Mouse (Mus musculus): Measurements from ENCODE around the gene Lrp10. TPM values are rescaled to one million over a fixed set of nuclear protein-coding genes. Genes with fewer than 3 reads are reported as not detected.

Lrp10 gene
- 15.3 and 15.9 TPM in 2 replicates for polyA plus RNA-seq (2012)

GRCm38 (mm10) chr14:54463959-54464292 lies at the start of gene Lrp10:
Gene Lrp10, plus strand, starts transcription at chr14:54464137.
- peak within 1 kb of the TSS; percentile 97 for H3K4me3 ChIP-seq (replicated peaks)
- no peaks in the 10 kb centered on the region for H3K27me3 ChIP-seq (ENCODE audit: control insufficient read depth)
- H3K36me3 ChIP-seq (ENCODE audit: control insufficient read depth): peaks cover 29% of the 10 kb centered on the region
- H3K9me3 ChIP-seq (ENCODE audit: control insufficient read depth, low read length): no peaks in the 10 kb centered on the region
- peaks cover 41% of the 10 kb centered on the region for H3K4me1 ChIP-seq (ENCODE audit: control insufficient read depth)
- no peak for TF ChIP-seq TAL1 (IDR thresholded peaks at IDR 0.05; ENCODE audit: low read length)
- peak; percentile 33; the same call in 1 of the 2 replicates for TF ChIP-seq GATA1 (IDR thresholded peaks at IDR 0.05; ENCODE audit: low read length)

DNA sequence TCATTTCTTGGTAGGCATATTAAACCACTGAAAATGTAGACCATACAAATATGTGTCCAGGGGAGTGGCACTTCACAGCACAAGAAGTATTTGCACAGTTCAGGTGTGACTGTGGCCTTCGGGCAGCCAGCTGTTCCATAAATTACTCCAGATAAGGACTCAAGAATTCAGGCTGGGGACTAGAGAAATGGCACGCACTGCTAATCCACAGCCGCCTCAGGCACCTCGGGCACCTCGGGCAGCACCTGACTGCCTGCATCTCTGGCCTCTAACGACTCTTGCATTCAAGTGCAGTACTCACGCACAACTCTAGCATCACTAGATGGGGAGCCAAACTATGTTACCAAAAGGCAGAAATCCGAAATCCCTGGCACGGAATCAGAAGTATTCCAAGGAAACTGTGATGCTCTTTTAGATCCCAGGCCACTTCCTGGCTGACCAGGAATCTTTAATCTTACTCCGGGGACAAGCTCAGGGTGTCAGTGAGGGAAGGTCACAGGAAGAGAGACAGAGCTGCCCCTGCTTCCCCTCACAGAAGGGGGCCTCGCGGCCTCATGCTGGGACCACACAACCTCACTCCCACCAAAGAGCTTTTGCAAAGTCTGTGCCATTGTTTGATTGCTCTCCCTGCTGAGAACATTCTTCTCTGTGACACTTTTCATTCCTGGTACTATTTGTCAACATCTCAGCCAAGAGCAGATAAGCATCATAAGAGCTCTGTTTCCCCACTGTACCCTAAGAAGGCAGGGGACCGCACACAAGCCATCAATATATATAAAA lies 48.5 kb upstream of the Lrp10 start:
- H3K9me3 ChIP-seq (ENCODE audit: control insufficient read depth, low read length): no peaks in the 10 kb centered on the region
- no peaks in the 10 kb centered on the region for H3K36me3 ChIP-seq (ENCODE audit: control insufficient read depth)
- peaks cover 16% of the 10 kb centered on the region for H3K4me1 ChIP-seq (ENCODE audit: control insufficient read depth)
- no peak for TF ChIP-seq GATA1 (IDR thresholded peaks at IDR 0.05; ENCODE audit: low read length)
- no peak for TF ChIP-seq TAL1 (IDR thresholded peaks at IDR 0.05; ENCODE audit: low read length)
- H3K4me3 ChIP-seq (replicated peaks): no peak overlapping the region
- H3K27me3 ChIP-seq (ENCODE audit: control insufficient read depth): peaks cover 12% of the 10 kb centered on the region

- Histone ChIP-seq H3K36me3 (ENCODE audit: control insufficient read depth) (no peaks in the 10 kb centered on the region), H3K4me1 (ENCODE audit: control insufficient read depth) (peaks cover 16% of the 10 kb centered on the region), H3K27me3 (ENCODE audit: control insufficient read depth) (peaks cover 12% of the 10 kb centered on the region), H3K4me3 (replicated peaks) (no peak overlapping the region), H3K9me3 (ENCODE audit: control insufficient read depth, low read length) (no peaks in the 10 kb centered on the region)
- no peak for TF ChIP-seq GATA1 (IDR thresholded peaks at IDR 0.05; ENCODE audit: low read length)
- no peak for TF ChIP-seq TAL1 (IDR thresholded peaks at IDR 0.05; ENCODE audit: low read length)
Observed at GRCm38 (mm10) chr14:54416229-54416775, 47.6 kb upstream of the Lrp10 start.

- Histone ChIP-seq H3K4me1 (ENCODE audit: control insufficient read depth) (peaks cover 16% of the 10 kb centered on the region), H3K36me3 (ENCODE audit: control insufficient read depth) (no peaks in the 10 kb centered on the region), H3K27me3 (ENCODE audit: control insufficient read depth) (peaks cover 12% of the 10 kb centered on the region), H3K9me3 (ENCODE audit: control insufficient read depth, low read length) (no peaks in the 10 kb centered on the region), H3K4me3 (replicated peaks) (no peak overlapping the region)
- no peak for TF ChIP-seq TAL1 (IDR thresholded peaks at IDR 0.05; ENCODE audit: low read length)
- no peak for TF ChIP-seq GATA1 (IDR thresholded peaks at IDR 0.05; ENCODE audit: low read length)
Observed at GRCm38 (mm10) chr14:54416830-54417229, 47.1 kb upstream of the Lrp10 start.

DNA sequence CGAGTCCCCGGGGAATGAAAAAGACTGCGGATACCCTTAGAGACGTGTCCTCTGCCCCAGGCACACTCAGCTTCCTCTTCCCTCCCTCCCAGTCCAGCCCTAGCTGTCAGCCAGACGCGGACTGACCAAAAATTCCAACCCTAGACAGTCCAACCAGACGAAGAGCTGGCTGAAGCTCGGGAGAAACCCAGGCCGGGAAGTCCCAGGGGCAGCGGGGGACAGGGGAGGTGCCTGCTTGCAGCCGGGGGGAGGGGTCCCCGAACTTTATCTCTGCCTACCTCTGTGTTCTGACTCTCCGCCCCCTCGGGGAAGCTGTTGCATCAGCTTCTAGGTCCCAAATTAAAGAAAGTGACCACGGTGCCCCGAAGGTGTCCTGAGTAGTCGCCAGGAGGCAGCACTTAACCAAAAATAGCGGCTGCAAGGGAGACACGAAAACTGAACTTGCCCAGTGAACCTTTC lies 46.3 kb upstream of the Lrp10 start, which contains the start of gene Slc7a7:
Gene Slc7a7 (minus strand): TSS at position 158 of the 459 bp plus-strand sequence.
- H3K27me3 ChIP-seq (ENCODE audit: control insufficient read depth): peaks cover 12% of the 10 kb centered on the region
- H3K4me3 ChIP-seq (replicated peaks): peak within 1 kb of the TSS; percentile 43
- TF ChIP-seq TAL1 (IDR thresholded peaks at IDR 0.05; ENCODE audit: low read length): no peak
- no peak for TF ChIP-seq GATA1 (IDR thresholded peaks at IDR 0.05; ENCODE audit: low read length)
- peaks cover 16% of the 10 kb centered on the region for H3K4me1 ChIP-seq (ENCODE audit: control insufficient read depth)
- H3K9me3 ChIP-seq (ENCODE audit: control insufficient read depth, low read length): no peaks in the 10 kb centered on the region
- no peaks in the 10 kb centered on the region for H3K36me3 ChIP-seq (ENCODE audit: control insufficient read depth)

GRCm38 (mm10) chr14:54421014-54421413 lies 42.9 kb upstream of the Lrp10 start:
- H3K36me3 ChIP-seq (ENCODE audit: control insufficient read depth): no peaks in the 10 kb centered on the region; the same call in 1 of the 2 replicates
- no peaks in the 10 kb centered on the region for H3K9me3 ChIP-seq (ENCODE audit: control insufficient read depth, low read length)
- peaks cover 12% of the 10 kb centered on the region for H3K27me3 ChIP-seq (ENCODE audit: control insufficient read depth)
- peaks cover 36% of the 10 kb centered on the region for H3K4me1 ChIP-seq (ENCODE audit: control insufficient read depth)
- no peak overlapping the region for H3K4me3 ChIP-seq (replicated peaks)
- TF ChIP-seq TAL1 (IDR thresholded peaks at IDR 0.05; ENCODE audit: low read length) (no peak), GATA1 (IDR thresholded peaks at IDR 0.05; ENCODE audit: low read length) (no peak)

GRCm38 (mm10) chr14:54423406-54423805 lies 40.5 kb upstream of the Lrp10 start:
- H3K27me3 ChIP-seq (ENCODE audit: control insufficient read depth): no peaks in the 10 kb centered on the region
- TF ChIP-seq GATA1 (IDR thresholded peaks at IDR 0.05; ENCODE audit: low read length): no peak
- TF ChIP-seq TAL1 (IDR thresholded peaks at IDR 0.05; ENCODE audit: low read length): no peak
- peaks cover 3% of the 10 kb centered on the region for H3K36me3 ChIP-seq (ENCODE audit: control insufficient read depth)
- H3K4me1 ChIP-seq (ENCODE audit: control insufficient read depth): peaks cover 46% of the 10 kb centered on the region
- no peaks in the 10 kb centered on the region for H3K9me3 ChIP-seq (ENCODE audit: control insufficient read depth, low read length)
- H3K4me3 ChIP-seq (replicated peaks): no peak overlapping the region

GRCm38 (mm10) chr14:54424634-54425033 lies 39.3 kb upstream of the Lrp10 start:
- H3K27me3 ChIP-seq (ENCODE audit: control insufficient read depth): 0 out of 2 replicates have a peak, but pooled peaks cover 2% of the 10 kb centered on the region
- TF ChIP-seq TAL1 (IDR thresholded peaks at IDR 0.05; ENCODE audit: low read length): no peak
- TF ChIP-seq GATA1 (IDR thresholded peaks at IDR 0.05; ENCODE audit: low read length): no peak
- peak overlapping the region; percentile 32 for H3K4me3 ChIP-seq (replicated peaks)
- H3K36me3 ChIP-seq (ENCODE audit: control insufficient read depth): peaks cover 13% of the 10 kb centered on the region
- no peaks in the 10 kb centered on the region for H3K9me3 ChIP-seq (ENCODE audit: control insufficient read depth, low read length)
- peaks cover 50% of the 10 kb centered on the region for H3K4me1 ChIP-seq (ENCODE audit: control insufficient read depth)

DNA sequence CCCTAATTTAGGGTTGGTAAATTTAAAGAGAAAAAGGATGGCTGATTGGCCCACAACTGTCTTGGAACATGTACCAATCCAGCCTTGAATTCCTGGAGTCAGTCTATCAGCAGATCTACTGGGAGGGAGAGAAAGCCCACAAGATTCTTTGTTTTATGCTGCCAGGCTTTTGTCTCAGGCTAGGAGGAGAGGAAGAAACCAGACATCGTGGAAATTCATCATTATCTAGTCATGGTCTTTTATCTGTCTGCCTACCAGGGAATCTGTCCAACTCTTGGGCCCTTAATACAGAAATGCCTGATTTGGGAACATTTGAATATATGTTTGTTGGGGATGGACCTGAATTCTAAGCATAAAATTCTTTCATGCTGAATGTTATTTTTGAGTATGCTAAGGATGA lies 38.4 kb upstream of the Lrp10 start:
- peaks cover 8% of the 10 kb centered on the region for H3K27me3 ChIP-seq (ENCODE audit: control insufficient read depth)
- peaks cover 19% of the 10 kb centered on the region for H3K36me3 ChIP-seq (ENCODE audit: control insufficient read depth)
- H3K4me1 ChIP-seq (ENCODE audit: control insufficient read depth): peaks cover 53% of the 10 kb centered on the region
- no peaks in the 10 kb centered on the region for H3K9me3 ChIP-seq (ENCODE audit: control insufficient read depth, low read length)
- TF ChIP-seq GATA1 (IDR thresholded peaks at IDR 0.05; ENCODE audit: low read length): no peak
- no peak for TF ChIP-seq TAL1 (IDR thresholded peaks at IDR 0.05; ENCODE audit: low read length)
- peak overlapping the region; percentile 93 for H3K4me3 ChIP-seq (replicated peaks)

Measured in erythroblast, embryonic 14.5 days (primary cell).